Mouse (Mus musculus) gastrocnemius, adult 2 months (tissue): ENCODE results near the gene Dctd. TPM values are rescaled to one million over a fixed set of nuclear protein-coding genes. Genes with fewer than 3 reads are reported as not detected.

Source experiments
- DNase-seq: peaks from one replicate; pipeline ENCODE4 v3.0.0; 2022
- H3K27ac ChIP-seq: fragments of 200-600 bp; 2 replicates; pipeline ENCODE4 v1.8.1; 2022; ENCODE audit warnings: mild to moderate bottlenecking
- H3K4me3 ChIP-seq: fragments of 200-600 bp; 2 replicates; pipeline ENCODE4 v1.8.1; 2022; ENCODE audit warnings: mild to moderate bottlenecking, moderate library complexity
- CTCF ChIP-seq: fragments of 200-600 bp; IDR thresholded peaks from 2 replicates; pipeline ENCODE4 v1.8.1; 2022; ENCODE audit warnings: antibody characterized with exemption, mild to moderate bottlenecking, moderate library complexity
- intact Hi-C: fragments of 180-260 bp; cut with DNase I; formaldehyde crosslinking; loops from one replicate; pipeline ENCODE4 v1.15.1; 2025
- total RNA-seq, 2 experiments: library from RNA; stranded (reverse); gene quantifications; 2 replicates each; pipeline ENCODE4 v1.2.3; 2021

The Dctd gene
- total RNA-seq, 2 experiments from 2014 or later = 0.99 to 1.0 TPM

- H3K27ac ChIP-seq = peak overlapping the region; percentile 71
- TF ChIP-seq CTCF = no peak
Measured at GRCm38 (mm10) chr8:48109856-48110780, 11.2 kb downstream of the Dctd start.

GRCm38 (mm10) chr8:48114591-48114990 is 15.7 kb downstream of the Dctd start:
- intact Hi-C loops = no loop called here
- H3K4me3 ChIP-seq = no peak overlapping the region
- TF ChIP-seq CTCF = no peak
- no peak for DNase-seq
- no peak overlapping the region for H3K27ac ChIP-seq

More at GRCm38 (mm10) chr8:48109856-48110780, 11.2 kb downstream of the Dctd start:
- H3K4me3 ChIP-seq = peak overlapping the region; percentile 92
- DNase-seq = peak; percentile 70
- intact Hi-C loops = no loop called here

GRCm38 (mm10) chr8:48122991-48123390 is 24.1 kb downstream of the Dctd start:
- no peak overlapping the region for H3K27ac ChIP-seq
- H3K4me3 ChIP-seq = no peak overlapping the region
- intact Hi-C loops = no loop called here

GRCm38 (mm10) chr8:48124857-48125256 is 26.0 kb downstream of the Dctd start:
- Histone ChIP-seq H3K4me3 (no peak overlapping the region), H3K27ac (no peak overlapping the region)
- intact Hi-C loops = no loop called here
- DNase-seq = no peak
- TF ChIP-seq CTCF = no peak

More at GRCm38 (mm10) chr8:48122991-48123390, 24.1 kb downstream of the Dctd start:
- no peak for TF ChIP-seq CTCF
- DNase-seq = no peak

GRCm38 (mm10) chr8:48126954-48127353 is 28.1 kb downstream of the Dctd start:
- intact Hi-C loops = no loop called here
- no peak for DNase-seq
- no peak for TF ChIP-seq CTCF
- Histone ChIP-seq H3K27ac (no peak overlapping the region), H3K4me3 (no peak overlapping the region)

- Histone ChIP-seq H3K27ac (no peak overlapping the region), H3K4me3 (no peak overlapping the region)
- no peak for TF ChIP-seq CTCF
- DNase-seq = no peak
- intact Hi-C loops = no loop called here
Measured at GRCm38 (mm10) chr8:48130266-48130665, 31.4 kb downstream of the Dctd start.

GRCm38 (mm10) chr8:48133321-48133720 is 34.4 kb downstream of the Dctd start:
- no peak for TF ChIP-seq CTCF
- intact Hi-C loops = no loop called here
- no peak for DNase-seq
- Histone ChIP-seq H3K27ac (no peak overlapping the region), H3K4me3 (no peak overlapping the region)

GRCm38 (mm10) chr8:48136804-48137650 is 38.1 kb downstream of the Dctd start:
- Histone ChIP-seq H3K27ac (no peak overlapping the region), H3K4me3 (no peak overlapping the region)
- DNase-seq = no peak
- intact Hi-C loops = no loop called here
- TF ChIP-seq CTCF = no peak

GRCm38 (mm10) chr8:48137651-48137937 is 38.7 kb downstream of the Dctd start:
- H3K4me3 ChIP-seq = no peak overlapping the region
- intact Hi-C loops = no loop called here
- TF ChIP-seq CTCF = no peak
- no peak for DNase-seq
- H3K27ac ChIP-seq = no peak overlapping the region

- intact Hi-C loops = no loop called here
- TF ChIP-seq CTCF = no peak
- H3K4me3 ChIP-seq = no peak overlapping the region
- DNase-seq = no peak
- H3K27ac ChIP-seq = no peak overlapping the region
Measured at GRCm38 (mm10) chr8:48141023-48141422, 42.1 kb downstream of the Dctd start.

GRCm38 (mm10) chr8:48145766-48146165 is 46.9 kb downstream of the Dctd start:
- no peak for DNase-seq
- H3K27ac ChIP-seq = no peak overlapping the region
- no peak for TF ChIP-seq CTCF
- H3K4me3 ChIP-seq = no peak overlapping the region
- intact Hi-C loops = no loop called here

GRCm38 (mm10) chr8:48146449-48146848 is 47.6 kb downstream of the Dctd start:
- intact Hi-C loops = no loop called here
- no peak for DNase-seq
- no peak for TF ChIP-seq CTCF

More at GRCm38 (mm10) chr8:48146449-48146848, 47.6 kb downstream of the Dctd start:
- Histone ChIP-seq H3K4me3 (no peak overlapping the region), H3K27ac (no peak overlapping the region)
